Mouse (Mus musculus) small intestine, adult 2 months (tissue): ENCODE results near the gene Pkhd1. TPM values are rescaled to one million over a fixed set of nuclear protein-coding genes. Genes with fewer than 3 reads are reported as not detected.
"Not testable (repeated sequence)": the region's sequence is repeated elsewhere in the genome, so short reads cannot be mapped to it uniquely, and the experiment has no call there.

Source experiments
- H3K27ac ChIP-seq: fragments of 200-500 bp; 2 replicates; pipeline ENCODE4 v1.5.1; 2012; ENCODE audit warnings: low read depth, low read length, control low read depth, inconsistent platforms; ENCODE audit not compliant: insufficient read depth
- H3K27me3 ChIP-seq: fragments of 200-500 bp; 2 replicates; pipeline ENCODE4 v1.6.1; 2012; ENCODE audit warnings: mild to moderate bottlenecking, moderate library complexity, low read length, inconsistent platforms; ENCODE audit not compliant: control insufficient read depth, insufficient read depth
- H3K36me3 ChIP-seq: fragments of 200-500 bp; 2 replicates; pipeline ENCODE4 v1.6.1; 2012; ENCODE audit warnings: mild to moderate bottlenecking, low read length, control low read depth, inconsistent platforms; ENCODE audit not compliant: control insufficient read depth, insufficient read depth
- H3K4me1 ChIP-seq: fragments of 200-500 bp; 2 replicates; pipeline ENCODE4 v1.6.1; 2012; ENCODE audit warnings: low read length, inconsistent platforms, mixed read lengths; ENCODE audit not compliant: control insufficient read depth, insufficient read depth, insufficient read length
- H3K4me3 ChIP-seq: fragments of 200-500 bp; 2 replicates; pipeline ENCODE4 v1.5.1; 2012; ENCODE audit warnings: low read depth, mild to moderate bottlenecking, control low read depth, inconsistent platforms, low read length, moderate library complexity
- CTCF ChIP-seq: fragments of 200-500 bp; IDR thresholded peaks from 2 replicates; pipeline ENCODE4 v1.5.1; 2012; ENCODE audit warnings: low read depth, mild to moderate bottlenecking, control low read depth, inconsistent platforms, low read length, moderate library complexity, mixed read lengths; ENCODE audit not compliant: insufficient replicate concordance, insufficient read length; ENCODE audit errors: extremely low read depth
- POLR2A ChIP-seq: fragments of 200-500 bp; IDR thresholded peaks from 2 replicates; pipeline ENCODE4 v1.6.1; 2012; ENCODE audit warnings: low read depth, mild to moderate bottlenecking, control low read depth, inconsistent platforms, low read length, moderate library complexity
- WGBS: fragments of 180-500 bp; shearing (Covaris S2); methylation state at CpG from one replicate; pipeline ENCODE4 v1.1.7; 2018; 5-methylcytosine and 5-hydroxymethylcytosine counted together
- polyA plus RNA-seq: library from polyadenylated mRNA; depleted of rRNA; stranded (reverse); fragments of >200 nt; gene quantifications from 2 replicates; pipeline ENCODE4 v1.2.3, GENCODE M21; 2012

Gene Pkhd1
- polyA plus RNA-seq, 1 experiment, result 0.03 TPM

GRCm38 (mm10) chr1:20454621-20455020, 163.2 kb downstream of the Pkhd1 start:
- no peak overlapping the region for H3K4me3 ChIP-seq
- no peaks in the 10 kb centered on the region for H3K4me1 ChIP-seq
- TF ChIP-seq POLR2A (no peak), CTCF (no peak)
- WGBS, result 68% methylated on average over 1 of the region's 1 CpGs
- no peaks in the 10 kb centered on the region for H3K27me3 ChIP-seq
- H3K27ac ChIP-seq, result no peak overlapping the region
- no peaks in the 10 kb centered on the region for H3K36me3 ChIP-seq

GRCm38 (mm10) chr1:20450074-20450473, 167.8 kb downstream of the Pkhd1 start:
- Histone ChIP-seq H3K4me1 (no peaks in the 10 kb centered on the region), H3K4me3 (no peak overlapping the region), H3K27ac (no peak overlapping the region), H3K36me3 (no peaks in the 10 kb centered on the region), H3K27me3 (no peaks in the 10 kb centered on the region)
- 39% methylated on average over 10 of the region's 10 CpGs for WGBS
- no peak for TF ChIP-seq CTCF
- no peak for TF ChIP-seq POLR2A

GRCm38 (mm10) chr1:20432026-20432425, 185.8 kb downstream of the Pkhd1 start:
- H3K36me3 ChIP-seq, H3K27ac ChIP-seq, H3K4me1 ChIP-seq, H3K4me3 ChIP-seq, H3K27me3 ChIP-seq: not testable (repeated sequence)
- 89% methylated on average over 16 of the region's 16 CpGs for WGBS

- WGBS, result 83% methylated on average over 3 of the region's 3 CpGs
- Histone ChIP-seq H3K27ac (no peak overlapping the region), H3K4me3 (no peak overlapping the region), H3K36me3 (no peaks in the 10 kb centered on the region), H3K27me3 (no peaks in the 10 kb centered on the region), H3K4me1 (no peaks in the 10 kb centered on the region)
- TF ChIP-seq POLR2A (no peak), CTCF (no peak)
These were observed 188.8 kb downstream of the Pkhd1 start for GRCm38 (mm10) chr1:20429056-20429394.

GRCm38 (mm10) chr1:20428370-20429055, 189.4 kb downstream of the Pkhd1 start:
- H3K4me1 ChIP-seq, result no peaks in the 10 kb centered on the region
- TF ChIP-seq CTCF (no peak), POLR2A (no peak)

GRCm38 (mm10) chr1:20409411-20409967, 208.4 kb downstream of the Pkhd1 start:
- WGBS, result 64% methylated on average over 5 of the region's 5 CpGs
- Histone ChIP-seq H3K4me3 (no peak overlapping the region), H3K27ac (no peak overlapping the region), H3K27me3 (no peaks in the 10 kb centered on the region), H3K36me3 (no peaks in the 10 kb centered on the region), H3K4me1 (no peaks in the 10 kb centered on the region)
- TF ChIP-seq CTCF, result no peak
- no peak for TF ChIP-seq POLR2A

More at GRCm38 (mm10) chr1:20428370-20429055, 189.4 kb downstream of the Pkhd1 start:
- 72% methylated on average over 12 of the region's 12 CpGs for WGBS
- no peaks in the 10 kb centered on the region for H3K36me3 ChIP-seq
- H3K27me3 ChIP-seq, result no peaks in the 10 kb centered on the region
- no peak overlapping the region for H3K27ac ChIP-seq
- H3K4me3 ChIP-seq, result no peak overlapping the region

- no peaks in the 10 kb centered on the region for H3K4me1 ChIP-seq
- TF ChIP-seq POLR2A, result no peak
- TF ChIP-seq CTCF, result no peak
- H3K36me3 ChIP-seq, result no peaks in the 10 kb centered on the region
- no peak overlapping the region for H3K4me3 ChIP-seq
- 43% methylated on average over 4 of the region's 4 CpGs for WGBS
- H3K27ac ChIP-seq, result no peak overlapping the region
- no peaks in the 10 kb centered on the region for H3K27me3 ChIP-seq
These were observed 219.5 kb downstream of the Pkhd1 start for GRCm38 (mm10) chr1:20398319-20398718.

- H3K27me3 ChIP-seq, result no peaks in the 10 kb centered on the region
- H3K27ac ChIP-seq, result no peak overlapping the region
- no peak for TF ChIP-seq POLR2A
- TF ChIP-seq CTCF, result no peak
- H3K36me3 ChIP-seq, result no peaks in the 10 kb centered on the region
- H3K4me3 ChIP-seq, result no peak overlapping the region
- no peaks in the 10 kb centered on the region for H3K4me1 ChIP-seq
- WGBS, result 30% methylated on average over 1 of the region's 1 CpGs
These were observed 253.4 kb downstream of the Pkhd1 start for GRCm38 (mm10) chr1:20364437-20364836.
